Mouse (Mus musculus) neural tube, embryonic 14.5 days (tissue): ENCODE results near the gene Iqcf3. TPM values are rescaled to one million over a fixed set of nuclear protein-coding genes. Genes with fewer than 3 reads are reported as not detected.
"Not testable (repeated sequence)": the region's sequence is repeated elsewhere in the genome, so short reads cannot be mapped to it uniquely, and the experiment has no call there.

Experiments
- ATAC-seq: fragments of 200-750 bp; cut with Nextera tagmentation; 2 replicates; pipeline ENCODE4 v1.8.0; 2017; ENCODE audit warnings: low read depth, mild to moderate bottlenecking, moderate TSS enrichment, moderate library complexity
- H3K27ac ChIP-seq: fragments of 300-500 bp; sonication (generic); 2 replicates; pipeline ENCODE4 v1.5.1; 2014; ENCODE audit warnings: low read depth, mild to moderate bottlenecking, control low read depth, low read length, moderate library complexity, mixed read lengths
- H3K27me3 ChIP-seq: fragments of 300-500 bp; sonication (generic); 2 replicates; pipeline ENCODE4 v1.6.1; 2014; ENCODE audit warnings: low read length; ENCODE audit not compliant: control insufficient read depth, insufficient read depth
- H3K36me3 ChIP-seq: fragments of 300-500 bp; sonication (generic); 2 replicates; pipeline ENCODE4 v1.6.1; 2014; ENCODE audit warnings: low read length, mixed read lengths; ENCODE audit not compliant: control insufficient read depth, insufficient read depth
- H3K4me1 ChIP-seq: fragments of 300-500 bp; sonication (generic); 2 replicates; pipeline ENCODE4 v1.6.1; 2014; ENCODE audit warnings: low read length; ENCODE audit not compliant: control insufficient read depth, insufficient read depth
- H3K4me2 ChIP-seq: fragments of 300-500 bp; sonication (generic); 2 replicates; pipeline ENCODE4 v1.6.1; 2014; ENCODE audit warnings: mild to moderate bottlenecking, low read depth, low read length, control low read depth
- H3K4me3 ChIP-seq: fragments of 300-500 bp; sonication (generic); 2 replicates; pipeline ENCODE4 v1.5.1; 2014; ENCODE audit warnings: low read depth, low read length, control low read depth, mixed read lengths
- H3K9ac ChIP-seq: fragments of 300-500 bp; sonication (generic); replicated peaks from 2 replicates; pipeline ENCODE4 v1.6.1; 2014; ENCODE audit warnings: low read depth, mild to moderate bottlenecking, control low read depth, low read length, mixed read lengths
- H3K9me3 ChIP-seq: fragments of 300-500 bp; sonication (generic); 2 replicates; pipeline ENCODE4 v1.6.1; 2016; ENCODE audit warnings: low read length; ENCODE audit not compliant: control insufficient read depth
- WGBS: fragments of 180-500 bp; shearing (Covaris S2); extraction: QIAGEN DNeasy Blood & Tissue Kit; methylation state at CpG from one replicate; pipeline ENCODE4 v1.1.7; 2014; 5-methylcytosine and 5-hydroxymethylcytosine counted together
- polyA plus RNA-seq: library from polyadenylated mRNA; unstranded; fragments of >200 nt; fragmentation: Nextera tagmentation; extraction: Ambion mirVana; gene quantifications from 2 replicates; pipeline ENCODE4 v1.2.1, GENCODE M21; 2014

The Iqcf3 gene
- polyA plus RNA-seq, 1 experiment from 2014 or later = not detected

DNA sequence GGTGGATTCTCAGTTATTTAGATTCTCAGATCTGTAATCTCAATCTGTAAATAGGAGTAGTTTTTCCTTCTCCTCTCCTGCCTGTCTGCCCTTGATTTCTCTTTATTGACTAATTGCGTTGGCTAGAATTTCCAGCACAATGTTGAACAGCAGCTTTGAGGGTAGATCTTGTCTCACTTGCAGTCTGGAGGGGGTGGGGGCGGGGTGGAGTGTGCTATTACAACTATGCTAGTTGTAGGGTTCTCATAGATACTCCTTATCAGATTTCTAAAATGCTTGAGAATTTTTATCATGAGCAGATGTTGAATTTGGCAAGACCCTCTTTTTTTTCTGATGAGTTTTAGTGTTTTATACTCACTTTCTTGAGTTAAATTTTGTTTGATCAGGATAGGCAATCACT, 42.0 kb downstream of the Iqcf3 start:
- H3K4me2 ChIP-seq = no peak overlapping the region
- H3K27me3 ChIP-seq = no peaks in the 10 kb centered on the region
- H3K4me3 ChIP-seq = no peak overlapping the region
- no peak overlapping the region for H3K9ac ChIP-seq
- H3K27ac ChIP-seq = no peak overlapping the region
- no peaks in the 10 kb centered on the region for H3K4me1 ChIP-seq
- no peak for ATAC-seq
- no peaks in the 10 kb centered on the region for H3K36me3 ChIP-seq
- 77% methylated on average over 2 of the region's 2 CpGs for WGBS
- H3K9me3 ChIP-seq = no peaks in the 10 kb centered on the region

DNA sequence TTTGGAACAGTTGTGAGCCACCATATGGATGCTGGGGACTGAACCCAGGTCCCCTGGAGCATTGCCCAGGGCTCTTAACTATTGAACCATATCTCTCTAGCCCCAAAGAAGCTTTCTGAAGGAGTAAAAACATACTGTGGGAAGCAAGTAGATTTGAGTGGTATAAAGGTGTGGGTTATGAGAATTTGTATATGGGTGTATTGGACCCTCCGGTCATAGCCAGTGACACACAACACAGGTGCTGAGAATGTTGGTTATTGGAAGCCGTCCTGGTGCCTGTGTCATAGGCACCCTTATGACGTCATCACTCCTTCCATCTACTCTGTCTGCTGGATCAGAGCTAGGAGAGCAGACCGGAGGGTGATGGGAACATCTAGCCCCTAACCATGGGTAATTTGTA, 47.2 kb downstream of the Iqcf3 start, which contains the start of gene Iqcf5:
Iqcf5 (plus strand) TSS at position 301 of the 400 bp plus-strand sequence.
- no peaks in the 10 kb centered on the region for H3K9me3 ChIP-seq
- no peak within 1 kb of the TSS for H3K4me2 ChIP-seq
- ATAC-seq = no peak
- no peaks in the 10 kb centered on the region for H3K4me1 ChIP-seq
- H3K27me3 ChIP-seq = no peaks in the 10 kb centered on the region
- no peak within 1 kb of the TSS for H3K9ac ChIP-seq
- no peak within 1 kb of the TSS for H3K27ac ChIP-seq
- H3K4me3 ChIP-seq = no peak within 1 kb of the TSS
- WGBS = 89% methylated on average over 4 of the region's 4 CpGs
- H3K36me3 ChIP-seq = no peaks in the 10 kb centered on the region

DNA sequence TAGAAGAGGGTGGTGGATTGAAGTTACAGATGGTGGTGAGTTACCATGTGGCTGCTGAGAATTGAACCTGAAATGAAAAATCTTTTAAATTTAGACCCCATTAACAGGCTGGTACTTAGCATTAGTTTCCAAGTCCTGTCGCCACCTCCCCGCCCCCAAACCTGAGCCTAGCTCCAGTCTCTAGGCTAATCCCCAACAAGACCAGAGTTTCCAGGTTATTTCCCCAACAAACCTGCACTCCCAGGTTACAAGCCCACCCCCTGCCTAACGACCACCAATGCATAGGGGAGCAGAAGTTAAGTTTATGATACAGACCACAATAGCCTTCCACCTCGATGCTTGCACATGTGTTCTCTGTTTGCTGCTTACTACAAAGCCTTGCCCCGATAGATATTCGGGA, 47.9 kb downstream of the Iqcf3 start:
- no peak for ATAC-seq

DNA sequence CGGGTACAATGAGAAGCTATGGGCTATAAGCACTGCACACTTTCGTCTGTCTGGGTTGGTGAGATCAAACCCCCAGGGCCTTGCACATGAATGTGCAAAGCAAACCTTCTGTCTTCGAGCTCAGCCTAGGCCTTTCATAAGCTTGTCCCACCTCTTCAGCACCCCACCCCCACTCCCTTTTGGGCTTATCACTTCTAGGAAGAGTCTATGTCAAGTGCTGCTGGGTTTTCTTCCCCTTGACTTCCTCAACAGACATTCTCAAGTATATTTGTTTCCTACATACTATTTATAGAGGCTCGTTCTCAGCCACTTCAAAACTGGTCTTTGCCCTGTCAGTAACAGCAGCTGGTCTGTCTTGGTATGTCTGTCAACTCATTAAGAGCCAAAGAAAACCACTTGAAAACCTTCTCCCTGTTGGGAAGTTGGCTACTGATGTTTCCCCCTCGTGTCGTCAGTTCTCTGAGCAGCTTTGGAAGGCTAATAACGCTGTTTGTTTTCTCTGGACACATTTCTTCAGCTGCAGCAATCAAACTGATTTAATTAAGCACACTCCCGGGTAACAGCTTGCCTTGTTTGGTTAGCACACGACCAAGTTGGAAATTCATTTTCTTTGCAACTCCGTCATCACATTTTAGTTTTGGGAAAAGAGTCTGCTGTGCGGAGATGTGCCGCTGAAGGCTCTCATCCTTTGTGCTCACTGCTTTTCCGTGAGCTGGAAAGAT, 48.5 kb downstream of the Iqcf3 start:
- Histone ChIP-seq H3K27ac (no peak overlapping the region), H3K4me2 (no peak overlapping the region), H3K36me3 (no peaks in the 10 kb centered on the region), H3K4me1 (no peaks in the 10 kb centered on the region), H3K9me3 (no peaks in the 10 kb centered on the region), H3K27me3 (no peaks in the 10 kb centered on the region), H3K4me3 (no peak overlapping the region), H3K9ac (no peak overlapping the region)
- 75% methylated on average over 13 of the region's 13 CpGs for WGBS
- ATAC-seq = no peak

More for the DNA sequence above, 47.9 kb downstream of the Iqcf3 start:
- H3K4me2 ChIP-seq = no peak overlapping the region
- no peak overlapping the region for H3K27ac ChIP-seq
- H3K4me3 ChIP-seq = no peak overlapping the region
- no peaks in the 10 kb centered on the region for H3K36me3 ChIP-seq
- no peaks in the 10 kb centered on the region for H3K4me1 ChIP-seq
- H3K9me3 ChIP-seq = no peaks in the 10 kb centered on the region
- H3K9ac ChIP-seq = no peak overlapping the region
- H3K27me3 ChIP-seq = no peaks in the 10 kb centered on the region
- 82% methylated on average over 6 of the region's 6 CpGs for WGBS

DNA sequence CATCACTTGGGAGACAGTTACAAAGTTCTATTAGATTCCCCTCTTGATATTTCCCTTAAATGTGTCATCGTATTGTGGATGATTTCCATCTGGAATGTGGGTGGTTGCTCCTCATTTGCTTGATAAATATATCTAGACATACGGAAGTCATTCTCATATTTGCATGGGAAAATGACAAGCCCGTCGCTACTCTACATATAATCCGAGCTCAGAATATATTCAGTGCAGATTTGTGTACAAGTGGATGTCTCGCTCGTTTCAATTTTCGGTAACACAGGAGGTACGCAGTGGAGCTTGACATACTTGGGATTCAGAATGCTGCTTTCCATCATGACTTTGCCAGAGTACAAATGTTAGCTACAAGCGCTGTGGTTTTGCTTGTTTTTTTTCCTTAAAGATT, 52.1 kb downstream of the Iqcf3 start:
- WGBS = 95% methylated on average over 10 of the region's 10 CpGs
- ATAC-seq = no peak
- H3K36me3 ChIP-seq = no peaks in the 10 kb centered on the region
- H3K4me1 ChIP-seq = no peaks in the 10 kb centered on the region
- H3K4me2 ChIP-seq = no peak overlapping the region
- H3K4me3 ChIP-seq = no peak overlapping the region
- no peaks in the 10 kb centered on the region for H3K27me3 ChIP-seq
- no peak overlapping the region for H3K9ac ChIP-seq
- H3K27ac ChIP-seq = no peak overlapping the region
- H3K9me3 ChIP-seq = no peaks in the 10 kb centered on the region

DNA sequence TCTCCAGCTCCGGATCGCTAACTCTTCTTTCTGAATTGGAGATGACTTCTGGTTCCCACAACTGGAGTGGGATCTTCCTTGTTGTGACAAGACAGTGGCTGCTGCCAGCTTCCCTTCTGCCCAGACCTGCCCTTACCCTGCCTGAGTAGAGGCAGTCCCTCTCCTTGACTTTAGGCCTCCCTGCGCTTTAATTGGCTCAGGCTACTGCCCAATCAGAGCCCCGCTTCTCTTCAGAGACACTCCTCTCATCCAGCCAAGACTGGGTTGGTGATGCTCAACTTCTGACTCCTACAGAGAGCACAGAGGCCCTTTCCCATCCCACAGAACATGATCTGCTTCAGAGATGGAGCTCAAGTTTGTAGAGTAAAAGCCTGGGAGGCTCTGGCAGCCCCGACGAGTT, 57.2 kb downstream of the Iqcf3 start:
- Histone ChIP-seq H3K9ac (no peak overlapping the region), H3K9me3 (no peaks in the 10 kb centered on the region), H3K4me2 (no peak overlapping the region), H3K27me3 (no peaks in the 10 kb centered on the region), H3K4me1 (no peaks in the 10 kb centered on the region), H3K27ac (no peak overlapping the region), H3K4me3 (no peak overlapping the region), H3K36me3 (no peaks in the 10 kb centered on the region)
- 77% methylated on average over 6 of the region's 6 CpGs for WGBS
- ATAC-seq = no peak

DNA sequence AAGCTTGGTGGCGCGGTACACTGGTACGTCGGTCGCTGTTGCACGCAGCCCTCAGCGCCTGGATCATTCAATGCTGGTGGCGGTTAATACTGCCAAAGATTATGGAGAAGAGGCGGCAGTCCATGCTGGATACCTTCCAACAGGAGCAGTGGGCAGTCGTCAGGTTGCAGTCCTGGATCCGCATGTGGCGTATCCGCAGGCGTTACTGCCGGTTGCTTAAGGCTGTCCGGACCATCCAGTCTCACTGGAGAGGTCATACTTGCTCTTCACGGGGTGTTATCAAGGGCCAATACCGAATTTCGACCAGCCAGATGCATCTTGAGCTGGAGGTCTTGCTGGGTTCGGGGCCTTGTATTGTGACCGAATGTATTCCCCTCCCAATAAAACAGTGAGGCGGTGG, 59.6 kb downstream of the Iqcf3 start:
- Histone ChIP-seq H3K9me3 (no peaks in the 10 kb centered on the region), H3K4me3 (no peak overlapping the region), H3K36me3 (no peaks in the 10 kb centered on the region), H3K9ac (no peak overlapping the region), H3K27ac (no peak overlapping the region), H3K4me2 (no peak overlapping the region), H3K4me1 (no peaks in the 10 kb centered on the region), H3K27me3 (no peaks in the 10 kb centered on the region)
- WGBS = 87% methylated on average over 22 of the region's 22 CpGs
- no peak for ATAC-seq

DNA sequence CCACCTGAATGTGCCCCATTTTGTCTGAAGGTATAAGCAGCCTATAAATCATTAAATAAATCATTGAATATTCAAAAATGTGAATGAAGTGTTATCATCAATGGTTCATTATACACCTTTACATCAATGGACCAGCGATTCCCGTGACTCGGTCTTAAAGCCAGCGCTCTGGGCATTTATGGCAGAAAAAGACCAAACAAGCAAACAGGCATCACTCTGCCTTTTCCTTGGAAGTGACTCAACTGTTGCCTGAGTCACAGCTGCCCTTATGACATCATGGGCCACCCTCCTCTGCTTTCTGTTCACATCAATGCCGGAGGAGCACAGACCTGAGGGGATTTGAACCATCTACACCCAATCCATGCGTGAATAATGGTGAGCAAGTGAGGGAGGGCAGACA, 61.8 kb downstream of the Iqcf3 start, which contains the start of gene Iqcf1:
Iqcf1 (plus strand) TSS at position 301 of the 400 bp plus-strand sequence.
- Histone ChIP-seq H3K4me3 (no peak within 1 kb of the TSS), H3K9me3 (no peaks in the 10 kb centered on the region), H3K27me3 (no peaks in the 10 kb centered on the region), H3K27ac (no peak within 1 kb of the TSS), H3K4me2 (no peak within 1 kb of the TSS), H3K36me3 (no peaks in the 10 kb centered on the region), H3K4me1 (no peaks in the 10 kb centered on the region), H3K9ac (no peak within 1 kb of the TSS)
- 95% methylated on average over 6 of the region's 6 CpGs for whole genome bisulfite sequencing
- ATAC-seq = no peak

DNA sequence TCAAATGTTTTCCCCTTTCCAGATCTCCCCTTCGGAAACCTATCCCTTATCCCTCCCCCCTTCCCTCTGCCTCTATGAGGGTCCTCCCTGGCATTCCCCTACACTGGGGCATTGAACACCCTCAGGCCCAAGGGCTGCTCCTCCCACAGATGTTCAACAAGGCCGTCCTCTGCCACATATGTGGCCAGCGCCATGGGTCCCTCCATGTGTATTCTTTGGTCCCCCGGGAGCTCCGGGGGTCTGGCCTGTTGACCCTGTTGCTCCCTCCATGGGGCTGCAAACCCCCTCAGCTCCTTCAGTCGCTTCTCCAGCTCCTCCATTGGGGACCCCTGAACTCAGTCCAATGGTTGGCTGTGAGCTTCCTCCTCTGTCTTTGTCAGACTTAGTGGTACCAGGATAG, 73.8 kb downstream of the Iqcf3 start:
- H3K4me3 ChIP-seq, H3K9ac ChIP-seq, H3K9me3 ChIP-seq, H3K27me3 ChIP-seq, H3K36me3 ChIP-seq, H3K4me1 ChIP-seq, H3K4me2 ChIP-seq, H3K27ac ChIP-seq, ATAC-seq: not testable (repeated sequence)
- 89% methylated on average over 6 of the region's 6 CpGs for WGBS
